ENCODE assay signal across 12 mouse cellular contexts in the genomic region with DNA sequence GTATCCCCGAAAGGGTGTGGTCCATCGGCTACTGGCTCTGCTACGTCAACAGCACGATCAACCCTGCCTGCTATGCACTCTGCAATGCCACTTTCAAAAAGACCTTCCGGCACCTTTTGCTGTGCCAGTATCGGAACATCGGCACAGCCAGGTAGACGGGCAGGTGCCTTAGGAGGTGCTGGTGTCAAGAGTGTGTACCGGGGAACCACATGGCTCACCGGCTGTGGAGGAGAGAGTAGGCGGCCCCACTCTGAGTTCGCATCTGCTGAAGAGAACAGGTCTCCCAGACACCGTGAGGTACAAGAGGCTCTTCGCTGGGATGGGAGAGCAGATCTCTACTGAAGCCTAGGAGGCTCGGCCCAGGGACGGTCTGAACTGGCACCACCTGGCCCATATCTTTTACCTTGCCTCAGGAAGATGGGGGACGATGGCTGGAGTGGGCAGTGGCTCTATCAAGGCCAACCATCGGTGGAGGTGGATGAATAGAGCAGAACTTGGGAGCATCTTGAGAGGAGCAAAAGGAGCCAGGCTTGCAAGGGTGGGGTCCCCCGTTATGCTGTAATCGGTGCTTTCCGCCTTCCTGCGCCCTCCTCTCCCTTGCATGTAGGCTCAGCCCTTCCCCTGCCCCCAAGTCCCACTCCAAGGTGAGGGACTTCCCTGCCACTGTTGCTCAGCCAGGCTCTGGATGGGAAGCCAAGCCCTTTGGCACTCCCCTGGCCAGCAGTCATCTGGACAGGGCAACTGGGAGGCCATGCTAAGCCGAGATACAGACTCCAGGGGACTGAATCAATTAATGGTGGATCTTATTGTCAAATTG. TPM values are rescaled to one million over a fixed set of nuclear protein-coding genes. Genes with fewer than 3 reads are reported as not detected.
A peak's percentile ranks its signal among the peaks of the same experiment; 100 is the strongest.
DNase-seq lines count a peak whose midpoint lies in the region; ATAC-seq and TF ChIP-seq lines count a peak whose summit lies in the region.
"Had no signal": no experiment of that assay in that cellular context is flagged by ENCODE, and none has a peak within 500 bp of the region (broad histone marks: within the 10 kb centered on the region; RNA-seq: fewer than 3 reads in every experiment).

No protein-coding gene starts in this region.

- H3K27me3 ChIP-seq in G1E (ENCODE audit: insufficient read depth, low read length) = peaks cover 43% of the 10 kb centered on the region
- H3K27me3 ChIP-seq in embryonic facial prominence, embryonic 11.5 days (ENCODE audit: control insufficient read depth, insufficient read depth, low read length) = peaks cover 1% of the 10 kb centered on the region

- H3K4me3 ChIP-seq in G1E (ENCODE audit: low read depth, low read length) = no peak overlapping the region
- no peak overlapping the region for H3K4me3 ChIP-seq in embryonic facial prominence, embryonic 11.5 days (ENCODE audit: low read depth, low read length)
- H3K4me3 ChIP-seq in gastrocnemius, adult 2 months = no peak overlapping the region
- H3K4me3 ChIP-seq: erythroblast, embryonic 14.5 days had no signal

- peaks cover 33% of the 10 kb centered on the region for H3K36me3 ChIP-seq in G1E (replicated peaks)
- H3K36me3 ChIP-seq in embryonic facial prominence, embryonic 11.5 days (replicated peaks; ENCODE audit: control insufficient read depth, insufficient read depth, low read depth, low read length) = no peaks in the 10 kb centered on the region

- H3K4me2 ChIP-seq in embryonic facial prominence, embryonic 11.5 days (ENCODE audit: low read depth, low read length) = no peak overlapping the region

- no peak for DNase-seq in frontal cortex, postnatal 10 days (ENCODE audit: low spot score in 2 of 2)
- DNase-seq in left cerebral cortex, postnatal 25 days (ENCODE audit: low spot score in 2 of 2) = peak; percentile 20 to 60
- no peak for DNase-seq in left cerebral cortex, postnatal 4 days
- DNase-seq in G1E (ENCODE audit: low spot score) = peak; percentile 2
- peak; percentile 5 for DNase-seq in embryonic facial prominence, embryonic 11.5 days (ENCODE audit: low spot score)
- no peak for DNase-seq in kidney, adult 9 months
- DNase-seq in gastrocnemius, adult 2 months = no peak

- ATAC-seq in frontal cortex, adult (ENCODE audit: low TSS enrichment) = 0 out of 2 replicates have a peak, but pooled peaks have one; percentile 14
- no peak for ATAC-seq in G1E (ENCODE audit: extremely low read depth, insufficient number of reproducible peaks, low FRiP score, poor library complexity, severe bottlenecking)
- ATAC-seq in embryonic facial prominence, embryonic 11.5 days (replicated peaks; ENCODE audit: insufficient number of reproducible peaks, low FRiP score, low TSS enrichment, low read depth) = no peak

- TF ChIP-seq CTCF in G1E (IDR thresholded peaks at IDR 0.05; ENCODE audit: low read depth, low read length) = no peak
- TF ChIP-seq CTCF in gastrocnemius, adult 2 months (IDR thresholded peaks at IDR 0.05) = no peak

- H3K4me1 ChIP-seq in G1E (ENCODE audit: insufficient read depth, low read depth, low read length) = peaks cover 58% of the 10 kb centered on the region
- peaks cover 10% of the 10 kb centered on the region for H3K4me1 ChIP-seq in embryonic facial prominence, embryonic 11.5 days (ENCODE audit: control insufficient read depth, insufficient read depth, low read length)

- H3K9ac ChIP-seq in embryonic facial prominence, embryonic 11.5 days (replicated peaks; ENCODE audit: low read length) = no peak overlapping the region

- H3K27ac ChIP-seq in embryonic facial prominence, embryonic 11.5 days (replicated peaks; ENCODE audit: low read depth, low read length) = no peak overlapping the region
- no peak overlapping the region for H3K27ac ChIP-seq in gastrocnemius, adult 2 months

- H3K9me3 ChIP-seq in G1E (replicated peaks) = peaks cover 3% of the 10 kb centered on the region
- H3K9me3 ChIP-seq in embryonic facial prominence, embryonic 11.5 days (replicated peaks; ENCODE audit: control insufficient read depth, low read length) = no peaks in the 10 kb centered on the region
- H3K9me3 ChIP-seq: neural tube, embryonic 13.5 days had no signal

- WGBS in embryonic facial prominence, embryonic 11.5 days = 71% methylated on average over 23 of the region's 23 CpGs

- intact Hi-C loops in left cerebral cortex, postnatal 25 days (cut with DNase I) = loop anchor here (5.0 kb wide), 1 partner anchor 34 kb away; no protein-coding TSS in a partner anchor
- intact Hi-C loops in left cerebral cortex, postnatal 4 days (cut with DNase I) = no loop called here
- intact Hi-C loops in gastrocnemius, adult 2 months (cut with DNase I) = no loop called here

RNA-seq across cellular contexts. Expression of gene Chrm4, which starts 1.7 kb away (rescaled TPM):
- 10 to 100 TPM; 41.6 to 55.1 TPM for total RNA-seq in left cerebral cortex, postnatal 25 days (2021)
- total RNA-seq in left cerebral cortex, postnatal 4 days (2021) = 10 to 100 TPM; 10.8 to 12.2 TPM
- total RNA-seq in G1E (2014; fragmentation: Nextera tagmentation) = 0.60 TPM in 1 of 2 replicates, not detected in the other
- total RNA-seq in G1E (2017) = 0.11 and 0.23 TPM in 2 replicates
- polyA plus RNA-seq in G1E (2012) = 0.04 TPM in 1 of 2 replicates, not detected in the other
- polyA plus RNA-seq in embryonic facial prominence, embryonic 11.5 days (2014; fragmentation: Nextera tagmentation; extraction: Ambion mirVana) = 0.20 and 0.34 TPM in 2 replicates
- not detected for total RNA-seq in gastrocnemius, adult 2 months (2021)

RNA-seq across cellular contexts. Expression of gene Mdk, which starts 3.4 kb away (rescaled TPM):
- 10 to 100 TPM; 18.3 to 19.6 TPM for total RNA-seq in left cerebral cortex, postnatal 25 days (2021)
- 10 to 100 TPM; 40.6 to 45.4 TPM for total RNA-seq in left cerebral cortex, postnatal 4 days (2021)
- total RNA-seq in G1E (2014; fragmentation: Nextera tagmentation) = 4.5 and 4.9 TPM in 2 replicates
- 0.76 and 0.81 TPM in 2 replicates for total RNA-seq in G1E (2017)
- polyA plus RNA-seq in G1E (2012) = 5.5 and 5.8 TPM in 2 replicates
- 1,845 and 1,892 TPM in 2 replicates for polyA plus RNA-seq in embryonic facial prominence, embryonic 11.5 days (2014; fragmentation: Nextera tagmentation; extraction: Ambion mirVana)
- total RNA-seq in gastrocnemius, adult 2 months (2021) = under 1 TPM; 0.51 to 0.92 TPM

RNA-seq across cellular contexts. Expression of gene Gm9821, which starts 16.8 kb away (rescaled TPM):
- total RNA-seq in left cerebral cortex, postnatal 25 days (2021) = not detected
- not detected for total RNA-seq in left cerebral cortex, postnatal 4 days (2021)
- total RNA-seq in G1E (2014; fragmentation: Nextera tagmentation) = not detected in 2 replicates
- 1.6 and 1.8 TPM in 2 replicates for total RNA-seq in G1E (2017)
- polyA plus RNA-seq in G1E (2012) = 0.07 and 0.10 TPM in 2 replicates
- polyA plus RNA-seq in embryonic facial prominence, embryonic 11.5 days (2014; fragmentation: Nextera tagmentation; extraction: Ambion mirVana) = 0.28 TPM in 1 of 2 replicates, not detected in the other
- not detected for total RNA-seq in gastrocnemius, adult 2 months (2021)
- polyA plus RNA-seq: erythroblast, embryonic 14.5 days; large intestine, adult 2 months; spleen, adult 2 months had no signal

RNA-seq across cellular contexts. Expression of gene Dgkz, which starts 46.9 kb away (rescaled TPM):
- total RNA-seq in left cerebral cortex, postnatal 25 days (2021) = 100 to 1,000 TPM; 556 to 558 TPM
- total RNA-seq in left cerebral cortex, postnatal 4 days (2021) = 100 to 1,000 TPM; 134 to 158 TPM
- total RNA-seq in G1E (2014; fragmentation: Nextera tagmentation) (290 and 308 TPM in 2 replicates), G1E (2017) (115 and 146 TPM in 2 replicates)
- 403 and 416 TPM in 2 replicates for polyA plus RNA-seq in G1E (2012)
- 28.6 and 30.1 TPM in 2 replicates for polyA plus RNA-seq in embryonic facial prominence, embryonic 11.5 days (2014; fragmentation: Nextera tagmentation; extraction: Ambion mirVana)
- 10 to 100 TPM; 33.7 to 37.5 TPM for total RNA-seq in gastrocnemius, adult 2 months (2021)

Comparison
In these comparisons a context has a peak if more than half of its experiments do, and no peak if none do; other contexts are left out.
1. DNase-seq: peak in left cerebral cortex, postnatal 25 days (2 of 2), G1E (single experiment) and embryonic facial prominence, embryonic 11.5 days (single experiment); none in frontal cortex, postnatal 10 days (0 of 2), left cerebral cortex, postnatal 4 days (single experiment), kidney, adult 9 months (single experiment) and gastrocnemius, adult 2 months (single experiment).
2. RNA of gene Chrm4, which starts 1.7 kb away (total RNA-seq): 41.6 to 55.1 TPM in left cerebral cortex, postnatal 25 days and 10.8 to 12.2 TPM in left cerebral cortex, postnatal 4 days; 0.11 to 0.60 TPM in G1E and not detected in gastrocnemius, adult 2 months; every median in the first group is over 4 times any median in the second.